Mouse (Mus musculus) MEL (cell line): ENCODE results near the gene Cdk18. TPM values are rescaled to one million over a fixed set of nuclear protein-coding genes. Genes with fewer than 3 reads are reported as not detected.
A peak's percentile ranks its signal among the peaks of the same experiment; 100 is the strongest.

Experiments
- DNase-seq: peaks from one replicate; pipeline ENCODE4 v3.0.0; 2011; ENCODE audit warnings: low read depth, low spot score
- H3K27ac ChIP-seq: 2 replicates; pipeline ENCODE4 v1.5.1; 2012; ENCODE audit warnings: low read depth, mild to moderate bottlenecking, control low read depth, low read length, moderate library complexity; ENCODE audit not compliant: control insufficient read depth
- H3K27me3 ChIP-seq, 2 experiments: fragments of 150-350 bp in 1 of 2; sonication (generic) in 1 of 2; 2 replicates each; pipeline ENCODE4 v1.6.1; 2012; ENCODE audit warnings: low read length in 2 of 2, mild to moderate bottlenecking in 2 of 2, improper control_type of control experiment in 1 of 2, moderate library complexity in 1 of 2; ENCODE audit not compliant: insufficient read depth in 2 of 2, control insufficient read depth in 1 of 2
- H3K36me3 ChIP-seq, 2 experiments: 2 replicates each; pipeline ENCODE4 v1.6.1; 2012 to 2014; ENCODE audit warnings: low read length in 2 of 2, improper control_type of control experiment in 1 of 2, inconsistent platforms in 1 of 2, mild to moderate bottlenecking in 1 of 2; ENCODE audit not compliant: insufficient read depth in 2 of 2, control insufficient read depth in 1 of 2
- H3K4me1 ChIP-seq, 2 experiments: fragments of 150-350 bp in 1 of 2; sonication (generic) in 1 of 2; 2 replicates each; pipeline ENCODE4 v1.6.1; 2012; ENCODE audit warnings: low read length in 2 of 2, improper control_type of control experiment in 1 of 2, mild to moderate bottlenecking in 1 of 2; ENCODE audit not compliant: insufficient read depth in 2 of 2, control insufficient read depth in 1 of 2
- H3K4me3 ChIP-seq, 2 experiments: fragments of 150-350 bp in 1 of 2; sonication (generic) in 1 of 2; 2 replicates each; pipeline ENCODE4 v1.5.1; 2012; ENCODE audit warnings: low read depth in 2 of 2, low read length in 2 of 2, mild to moderate bottlenecking in 2 of 2, moderate library complexity in 2 of 2, control low read depth in 1 of 2, improper control_type of control experiment in 1 of 2; ENCODE audit not compliant: control insufficient read depth in 1 of 2, insufficient read depth in 1 of 2
- H3K79me2 ChIP-seq: 2 replicates; pipeline ENCODE4 v1.6.1; 2012; ENCODE audit warnings: mild to moderate bottlenecking, low read length, moderate library complexity; ENCODE audit not compliant: control insufficient read depth, poor library complexity, insufficient read depth
- H3K9ac ChIP-seq: 2 replicates; pipeline ENCODE4 v1.6.1; 2012; ENCODE audit warnings: low read depth, mild to moderate bottlenecking, control low read depth, low read length, moderate library complexity; ENCODE audit not compliant: control insufficient read depth, poor library complexity, severe bottlenecking
- H3K9me3 ChIP-seq: fragments of 150-350 bp; sonication (generic); replicated peaks from 2 replicates; pipeline ENCODE4 v1.6.1; 2012; ENCODE audit warnings: mild to moderate bottlenecking, low read length, improper control_type of control experiment, moderate library complexity; ENCODE audit not compliant: insufficient read depth
- BHLHE40 ChIP-seq: IDR thresholded peaks from 2 replicates; pipeline ENCODE4 v1.6.1; 2012; ENCODE audit warnings: low read depth, mild to moderate bottlenecking, inconsistent platforms, low read length, improper control_type of control experiment, borderline replicate concordance
- CHD1 ChIP-seq: IDR thresholded peaks from 2 replicates; pipeline ENCODE4 v1.6.1; 2012; ENCODE audit warnings: low read depth, mild to moderate bottlenecking, inconsistent platforms, low read length, improper control_type of control experiment
- CHD2 ChIP-seq: IDR thresholded peaks from 2 replicates; pipeline ENCODE4 v1.6.1; 2011; ENCODE audit warnings: low read length, improper control_type of control experiment
- CTCF ChIP-seq, 3 experiments: IDR thresholded peaks in 2 of 3; conservative IDR thresholded peaks in 1 of 3; 2 replicates each; pipeline ENCODE4 v1.5.1; 2011 to 2012; ENCODE audit warnings: low read length in 3 of 3, low read depth in 2 of 3, mild to moderate bottlenecking in 2 of 3, improper control_type of control experiment in 1 of 3, inconsistent platforms in 1 of 3, mixed read lengths in 1 of 3, moderate library complexity in 1 of 3; ENCODE audit not compliant: control insufficient read depth in 1 of 3, insufficient read depth in 1 of 3, poor library complexity in 1 of 3, severe bottlenecking in 1 of 3
- E2F4 ChIP-seq: IDR thresholded peaks from 2 replicates; pipeline ENCODE4 v1.6.1; 2011; ENCODE audit warnings: low read depth, low read length, improper control_type of control experiment, borderline replicate concordance
- ELF1 ChIP-seq: IDR thresholded peaks from 2 replicates; pipeline ENCODE4 v1.6.1; 2014; ENCODE audit warnings: low read depth, mild to moderate bottlenecking, inconsistent platforms, low read length, improper control_type of control experiment, moderate library complexity
- GABPA ChIP-seq: IDR thresholded peaks from 2 replicates; pipeline ENCODE4 v1.6.1; 2012; ENCODE audit warnings: low read depth, mild to moderate bottlenecking, inconsistent platforms, low read length, improper control_type of control experiment, moderate library complexity
- GATA1 ChIP-seq: IDR thresholded peaks from 2 replicates; pipeline ENCODE4 v1.6.1; 2011; ENCODE audit warnings: low read depth, low read length, improper control_type of control experiment
- HCFC1 ChIP-seq: IDR thresholded peaks from 2 replicates; pipeline ENCODE4 v1.6.1; 2012; ENCODE audit warnings: low read depth, mild to moderate bottlenecking, inconsistent platforms, low read length, improper control_type of control experiment, moderate library complexity
- JUND ChIP-seq: IDR thresholded peaks from 2 replicates; pipeline ENCODE4 v1.6.1; 2011; ENCODE audit warnings: low read depth, mild to moderate bottlenecking, improper control_type of control experiment, low read length
- KAT2A ChIP-seq: conservative IDR thresholded peaks from 2 replicates; pipeline ENCODE4 v1.6.1; 2012; ENCODE audit warnings: low read depth, low read length, improper control_type of control experiment, inconsistent platforms
- MAZ ChIP-seq: IDR thresholded peaks from 2 replicates; pipeline ENCODE4 v1.6.1; 2012; ENCODE audit warnings: low read depth, mild to moderate bottlenecking, inconsistent platforms, low read length, improper control_type of control experiment
- MEF2A ChIP-seq: IDR thresholded peaks from 2 replicates; pipeline ENCODE4 v1.6.1; 2014; ENCODE audit warnings: low read depth, mild to moderate bottlenecking, inconsistent platforms, low read length, improper control_type of control experiment; ENCODE audit not compliant: poor library complexity, insufficient replicate concordance, severe bottlenecking; ENCODE audit errors: extremely low read depth
- MXI1 ChIP-seq: IDR thresholded peaks from 2 replicates; pipeline ENCODE4 v1.6.1; 2011; ENCODE audit warnings: mild to moderate bottlenecking, low read depth, low read length, improper control_type of control experiment
- MYB ChIP-seq: IDR thresholded peaks from 2 replicates; pipeline ENCODE4 v1.6.1; 2011; ENCODE audit warnings: mild to moderate bottlenecking, low read depth, low read length, improper control_type of control experiment
- POLR2AphosphoS2 ChIP-seq: IDR thresholded peaks from 2 replicates; pipeline ENCODE4 v1.6.1; 2011; ENCODE audit warnings: low read length, improper control_type of control experiment
- RAD21 ChIP-seq: IDR thresholded peaks from 2 replicates; pipeline ENCODE4 v1.6.1; 2011; ENCODE audit warnings: mild to moderate bottlenecking, low read depth, low read length, improper control_type of control experiment
- SIN3A ChIP-seq: IDR thresholded peaks from 2 replicates; pipeline ENCODE4 v1.6.1; 2012; ENCODE audit warnings: low read length, improper control_type of control experiment, inconsistent platforms
- SMC3 ChIP-seq: IDR thresholded peaks from 2 replicates; pipeline ENCODE4 v1.6.1; 2011; ENCODE audit warnings: low read depth, low read length, improper control_type of control experiment
- TAL1 ChIP-seq: IDR thresholded peaks from 2 replicates; pipeline ENCODE4 v1.6.1; 2012; ENCODE audit warnings: mild to moderate bottlenecking, inconsistent platforms, low read length, moderate library complexity, mixed read lengths
- TBP ChIP-seq: IDR thresholded peaks from 2 replicates; pipeline ENCODE4 v1.8.0; 2011; ENCODE audit warnings: low read depth, low read length, improper control_type of control experiment
- USF2 ChIP-seq, 2 experiments: IDR thresholded peaks; 2 replicates each; pipeline ENCODE4 v1.6.1; 2011 to 2012; ENCODE audit warnings: improper control_type of control experiment in 2 of 2, low read length in 2 of 2, borderline replicate concordance in 1 of 2, inconsistent platforms in 1 of 2, low read depth in 1 of 2, mild to moderate bottlenecking in 1 of 2; ENCODE audit not compliant: insufficient read depth in 1 of 2
- ZC3H11A ChIP-seq: IDR thresholded peaks from 2 replicates; pipeline ENCODE4 v1.6.1; 2012; ENCODE audit warnings: low read depth, mild to moderate bottlenecking, inconsistent platforms, low read length, improper control_type of control experiment
- ZMIZ1 ChIP-seq: IDR thresholded peaks from 2 replicates; pipeline ENCODE4 v1.6.1; 2012; ENCODE audit warnings: low read depth, mild to moderate bottlenecking, inconsistent platforms, low read length, improper control_type of control experiment, moderate library complexity
- ZNF384 ChIP-seq: IDR thresholded peaks from 2 replicates; pipeline ENCODE4 v1.6.1; 2012; ENCODE audit warnings: low read depth, mild to moderate bottlenecking, inconsistent platforms, low read length, improper control_type of control experiment
- polyA plus RNA-seq, 2 experiments: library from polyadenylated mRNA; stranded (reverse) in 1 of 2; unstranded in 1 of 2; fragments of >175 nt in 1 of 2; fragments of >200 nt in 1 of 2; gene quantifications; 2 replicates each; pipeline versions ENCODE4 v1.2.1 to v1.2.4; 2012; ENCODE audit warnings: low replicate concordance in 2 of 2, low read depth in 1 of 2; ENCODE audit not compliant: insufficient read length in 2 of 2, insufficient read depth in 1 of 2, missing spikeins in 1 of 2
- total RNA-seq: library from RNA; depleted of rRNA; stranded (reverse); fragments of 300-350 nt; gene quantifications from 2 replicates; pipeline ENCODE4 v1.2.3, GENCODE M21; 2012

Cdk18 gene
- total and polyA plus RNA-seq, 3 experiments: 1.3 to 15.7 TPM; not detected in 1

- Histone ChIP-seq H3K27me3 (peaks cover 2 to 4% of the 10 kb centered on the region in 2 experiments; a peak in 3 of 4 replicates), H3K79me2 (no peaks in the 10 kb centered on the region), H3K9ac (no peak overlapping the region), H3K4me1 (no peaks in the 10 kb centered on the region), H3K9me3 (no peaks in the 10 kb centered on the region), H3K4me3 (peak overlapping the region in 1 of 2 experiments; percentile 4; a peak in 2 of 4 replicates), H3K36me3 (no peaks in the 10 kb centered on the region; a peak in 1 of 4 replicates), H3K27ac (no peak overlapping the region)
- TF ChIP-seq MXI1 (no peak), USF2 (IDR thresholded peaks at IDR 0.05; ENCODE audit: borderline replicate concordance in 1 of 2, insufficient read depth in 1 of 2, low read depth in 1 of 2, low read length in 2 of 2) (no peak), RAD21 (peak; percentile 96), MAZ (no peak), KAT2A (no peak), GATA1 (no peak), GABPA (no peak), CHD2 (no peak), E2F4 (no peak), MYB (no peak), MEF2A (no peak), ELF1 (peak; percentile 63; the same call in 1 of the 2 replicates), TBP (no peak), CTCF (IDR thresholded peaks at IDR 0.05 in 2 of 3, conservative IDR thresholded peaks at IDR 0.05 in 1 of 3; ENCODE audit: control insufficient read depth in 1 of 3, insufficient read depth in 1 of 3, low read depth in 2 of 3, low read length in 3 of 3, poor library complexity in 1 of 3, severe bottlenecking in 1 of 3) (peak; percentile 93 to 99 (median 95)), JUND (peak; percentile 77; the same call in 1 of the 2 replicates), CHD1 (no peak), HCFC1 (peak; percentile 37; the same call in 1 of the 2 replicates), ZNF384 (peak; percentile 92), BHLHE40 (no peak), ZC3H11A (peak; percentile 90), SMC3 (peak; percentile 96), ZMIZ1 (no peak), TAL1 (no peak), POLR2AphosphoS2 (no peak), SIN3A (peak; percentile 46; the same call in 1 of the 2 replicates)
- DNase-seq: peak; percentile 90
Measured at GRCm38 (mm10) chr1:132155737-132156136, 16.3 kb upstream of the Cdk18 start.
